Mouse (Mus musculus): Measurements from ENCODE around the gene Rc3h1. TPM values are rescaled to one million over a fixed set of nuclear protein-coding genes. Genes with fewer than 3 reads are reported as not detected.

The Rc3h1 gene
- total and polyA plus RNA-seq, 2 experiments from 2014 or later, result 5.9 to 19.0 TPM

- Histone ChIP-seq H3K9ac (replicated peaks; ENCODE audit: low read length, poor library complexity, severe bottlenecking) (no peak overlapping the region), H3K4me1 (ENCODE audit: insufficient read depth, low read length) (no peaks in the 10 kb centered on the region), H3K36me3 (ENCODE audit: insufficient read depth, low read length) (no peaks in the 10 kb centered on the region), H3K27me3 (ENCODE audit: insufficient read depth, low read length) (no peaks in the 10 kb centered on the region), H3K4me2 (ENCODE audit: low read depth, low read length, poor library complexity, severe bottlenecking) (no peak overlapping the region), H3K9me3 (ENCODE audit: low read length) (no peaks in the 10 kb centered on the region), H3K27ac (ENCODE audit: low read depth, low read length) (no peak overlapping the region), H3K4me3 (ENCODE audit: low read depth, low read length) (no peak overlapping the region)
- no peak for DNase-seq (ENCODE audit: low spot score)
- 90% methylated on average over 1 of the region's 1 CpGs for WGBS
- TF ChIP-seq CTCF (IDR thresholded peaks at IDR 0.05), result no peak
- no peak for ATAC-seq (ENCODE audit: low FRiP score)
Observed at GRCm38 (mm10) chr1:160919383-160919782, 13.2 kb downstream of the Rc3h1 start.

- H3K9me3 ChIP-seq (ENCODE audit: low read length), result no peaks in the 10 kb centered on the region
- no peaks in the 10 kb centered on the region for H3K27me3 ChIP-seq (ENCODE audit: insufficient read depth, low read length)
- no peak overlapping the region for H3K4me2 ChIP-seq (ENCODE audit: low read depth, low read length, poor library complexity, severe bottlenecking)
- no peaks in the 10 kb centered on the region for H3K4me1 ChIP-seq (ENCODE audit: insufficient read depth, low read length)
- DNase-seq (ENCODE audit: low spot score) (no peak), ATAC-seq (ENCODE audit: low FRiP score) (no peak)
- H3K27ac ChIP-seq (ENCODE audit: low read depth, low read length), result no peak overlapping the region
- no peaks in the 10 kb centered on the region for H3K36me3 ChIP-seq (ENCODE audit: insufficient read depth, low read length)
- 90% methylated on average over 1 of the region's 1 CpGs for WGBS
- no peak overlapping the region for H3K9ac ChIP-seq (replicated peaks; ENCODE audit: low read length, poor library complexity, severe bottlenecking)
- no peak overlapping the region for H3K4me3 ChIP-seq (ENCODE audit: low read depth, low read length)
- TF ChIP-seq CTCF (IDR thresholded peaks at IDR 0.05), result no peak
Observed at GRCm38 (mm10) chr1:160921938-160922337, 15.7 kb downstream of the Rc3h1 start.

GRCm38 (mm10) chr1:160931320-160931719 lies 25.1 kb downstream of the Rc3h1 start:
- ATAC-seq (ENCODE audit: low FRiP score) (no peak), DNase-seq (ENCODE audit: low spot score) (no peak)
- Histone ChIP-seq H3K9ac (replicated peaks; ENCODE audit: low read length, poor library complexity, severe bottlenecking) (no peak overlapping the region), H3K4me1 (ENCODE audit: insufficient read depth, low read length) (no peaks in the 10 kb centered on the region), H3K9me3 (ENCODE audit: low read length) (no peaks in the 10 kb centered on the region), H3K27ac (ENCODE audit: low read depth, low read length) (no peak overlapping the region), H3K4me2 (ENCODE audit: low read depth, low read length, poor library complexity, severe bottlenecking) (no peak overlapping the region), H3K36me3 (ENCODE audit: insufficient read depth, low read length) (no peaks in the 10 kb centered on the region), H3K27me3 (ENCODE audit: insufficient read depth, low read length) (no peaks in the 10 kb centered on the region), H3K4me3 (ENCODE audit: low read depth, low read length) (no peak overlapping the region)
- no peak for TF ChIP-seq CTCF (IDR thresholded peaks at IDR 0.05)

- 61% methylated on average over 4 of the region's 4 CpGs for WGBS
- no peaks in the 10 kb centered on the region for H3K4me1 ChIP-seq (ENCODE audit: insufficient read depth, low read length)
- DNase-seq (ENCODE audit: low spot score), result peak; percentile 61
- 0 out of 2 replicates have a peak, but pooled peaks have one; percentile 65 for ATAC-seq (ENCODE audit: low FRiP score)
- no peak overlapping the region for H3K9ac ChIP-seq (replicated peaks; ENCODE audit: low read length, poor library complexity, severe bottlenecking)
- H3K36me3 ChIP-seq (ENCODE audit: insufficient read depth, low read length), result no peaks in the 10 kb centered on the region
- H3K9me3 ChIP-seq (ENCODE audit: low read length), result no peaks in the 10 kb centered on the region
- no peak overlapping the region for H3K4me3 ChIP-seq (ENCODE audit: low read depth, low read length)
- H3K27me3 ChIP-seq (ENCODE audit: insufficient read depth, low read length), result no peaks in the 10 kb centered on the region
- H3K4me2 ChIP-seq (ENCODE audit: low read depth, low read length, poor library complexity, severe bottlenecking), result no peak overlapping the region
- no peak overlapping the region for H3K27ac ChIP-seq (ENCODE audit: low read depth, low read length)
- TF ChIP-seq CTCF (IDR thresholded peaks at IDR 0.05), result peak; percentile 74
Observed at GRCm38 (mm10) chr1:160933896-160934482, 27.8 kb downstream of the Rc3h1 start.

GRCm38 (mm10) chr1:160935551-160935950 lies 29.3 kb downstream of the Rc3h1 start:
- TF ChIP-seq CTCF (IDR thresholded peaks at IDR 0.05), result peak; percentile 78
- no peak overlapping the region for H3K27ac ChIP-seq (ENCODE audit: low read depth, low read length)
- no peaks in the 10 kb centered on the region for H3K27me3 ChIP-seq (ENCODE audit: insufficient read depth, low read length)
- no peak overlapping the region for H3K4me2 ChIP-seq (ENCODE audit: low read depth, low read length, poor library complexity, severe bottlenecking)
- H3K36me3 ChIP-seq (ENCODE audit: insufficient read depth, low read length), result peaks cover 5% of the 10 kb centered on the region
- ATAC-seq (ENCODE audit: low FRiP score) (peak; percentile 38; the same call in 1 of the 2 replicates), DNase-seq (ENCODE audit: low spot score) (peak; percentile 25)
- no peak overlapping the region for H3K9ac ChIP-seq (replicated peaks; ENCODE audit: low read length, poor library complexity, severe bottlenecking)
- no peaks in the 10 kb centered on the region for H3K4me1 ChIP-seq (ENCODE audit: insufficient read depth, low read length)
- 93% methylated on average over 6 of the region's 6 CpGs for WGBS
- no peaks in the 10 kb centered on the region for H3K9me3 ChIP-seq (ENCODE audit: low read length)
- no peak overlapping the region for H3K4me3 ChIP-seq (ENCODE audit: low read depth, low read length)

- 94% methylated on average over 7 of the region's 7 CpGs for WGBS
- Histone ChIP-seq H3K27ac (ENCODE audit: low read depth, low read length) (no peak overlapping the region), H3K9ac (replicated peaks; ENCODE audit: low read length, poor library complexity, severe bottlenecking) (no peak overlapping the region), H3K4me1 (ENCODE audit: insufficient read depth, low read length) (no peaks in the 10 kb centered on the region), H3K9me3 (ENCODE audit: low read length) (no peaks in the 10 kb centered on the region), H3K27me3 (ENCODE audit: insufficient read depth, low read length) (no peaks in the 10 kb centered on the region), H3K36me3 (ENCODE audit: insufficient read depth, low read length) (peaks cover 27% of the 10 kb centered on the region), H3K4me2 (ENCODE audit: low read depth, low read length, poor library complexity, severe bottlenecking) (no peak overlapping the region), H3K4me3 (ENCODE audit: low read depth, low read length) (no peak overlapping the region)
- ATAC-seq (ENCODE audit: low FRiP score) (no peak), DNase-seq (ENCODE audit: low spot score) (no peak)
- TF ChIP-seq CTCF (IDR thresholded peaks at IDR 0.05), result no peak
Observed at GRCm38 (mm10) chr1:160963199-160963598, 57.0 kb downstream of the Rc3h1 start.

Data from midbrain, postnatal 0 days (tissue).